Mouse (Mus musculus): ENCODE data around the gene Rassf6. TPM values are rescaled to one million over a fixed set of nuclear protein-coding genes. Genes with fewer than 3 reads are reported as not detected.

Rassf6 gene
- total and polyA plus RNA-seq, 2 experiments: 3.9 to 30.1 TPM

- Histone ChIP-seq H3K4me1 (ENCODE audit: control insufficient read depth, insufficient read depth, low read length) (no peaks in the 10 kb centered on the region), H3K9ac (ENCODE audit: low read depth, low read length) (no peak overlapping the region), H3K4me3 (ENCODE audit: insufficient read depth, low read depth, low read length) (no peak overlapping the region), H3K36me3 (ENCODE audit: control insufficient read depth, insufficient read depth, low read length) (peaks cover 40% of the 10 kb centered on the region), H3K27ac (replicated peaks; ENCODE audit: insufficient read depth, low read depth, low read length) (no peak overlapping the region), H3K27me3 (ENCODE audit: control insufficient read depth, insufficient read depth, low read length) (no peaks in the 10 kb centered on the region), H3K79me2 (ENCODE audit: control insufficient read depth, insufficient read depth, low read length) (no peaks in the 10 kb centered on the region)
- DNase-seq (ENCODE audit: extremely low read depth, low read depth, low spot score): no peak
- TF ChIP-seq CTCF (IDR thresholded peaks at IDR 0.05; ENCODE audit: low read depth, low read length) (no peak), POLR2A (IDR thresholded peaks at IDR 0.05; ENCODE audit: extremely low read depth, insufficient read depth, low read length) (no peak)
- 75% methylated on average over 6 of the region's 6 CpGs for WGBS
Observed at GRCm38 (mm10) chr5:90591936-90592335, 48.5 kb downstream of the Rassf6 start.

- WGBS: 90% methylated on average over 10 of the region's 10 CpGs
- H3K27me3 ChIP-seq (ENCODE audit: control insufficient read depth, insufficient read depth, low read length): no peaks in the 10 kb centered on the region
Observed at GRCm38 (mm10) chr5:90590676-90591075, 49.8 kb downstream of the Rassf6 start.

GRCm38 (mm10) chr5:90588708-90589595 lies 51.5 kb downstream of the Rassf6 start:
- no peaks in the 10 kb centered on the region for H3K27me3 ChIP-seq (ENCODE audit: control insufficient read depth, insufficient read depth, low read length)
- no peak overlapping the region for H3K4me3 ChIP-seq (ENCODE audit: insufficient read depth, low read depth, low read length)
- WGBS: 48% methylated on average over 25 of the region's 25 CpGs
- TF ChIP-seq POLR2A (IDR thresholded peaks at IDR 0.05; ENCODE audit: extremely low read depth, insufficient read depth, low read length) (no peak), CTCF (IDR thresholded peaks at IDR 0.05; ENCODE audit: low read depth, low read length) (peak; percentile 84)
- DNase-seq (ENCODE audit: extremely low read depth, low read depth, low spot score): peak; percentile 39
- peaks cover 38% of the 10 kb centered on the region for H3K36me3 ChIP-seq (ENCODE audit: control insufficient read depth, insufficient read depth, low read length)
- H3K9ac ChIP-seq (ENCODE audit: low read depth, low read length): no peak overlapping the region
- H3K27ac ChIP-seq (replicated peaks; ENCODE audit: insufficient read depth, low read depth, low read length): no peak overlapping the region
- no peaks in the 10 kb centered on the region for H3K79me2 ChIP-seq (ENCODE audit: control insufficient read depth, insufficient read depth, low read length)
- no peaks in the 10 kb centered on the region for H3K4me1 ChIP-seq (ENCODE audit: control insufficient read depth, insufficient read depth, low read length)

More at GRCm38 (mm10) chr5:90590676-90591075, 49.8 kb downstream of the Rassf6 start:
- H3K36me3 ChIP-seq (ENCODE audit: control insufficient read depth, insufficient read depth, low read length): peaks cover 39% of the 10 kb centered on the region
- no peak overlapping the region for H3K27ac ChIP-seq (replicated peaks; ENCODE audit: insufficient read depth, low read depth, low read length)
- no peak overlapping the region for H3K4me3 ChIP-seq (ENCODE audit: insufficient read depth, low read depth, low read length)
- DNase-seq (ENCODE audit: extremely low read depth, low read depth, low spot score): no peak
- H3K4me1 ChIP-seq (ENCODE audit: control insufficient read depth, insufficient read depth, low read length): no peaks in the 10 kb centered on the region
- TF ChIP-seq POLR2A (IDR thresholded peaks at IDR 0.05; ENCODE audit: extremely low read depth, insufficient read depth, low read length) (no peak), CTCF (IDR thresholded peaks at IDR 0.05; ENCODE audit: low read depth, low read length) (no peak)
- H3K9ac ChIP-seq (ENCODE audit: low read depth, low read length): no peak overlapping the region
- H3K79me2 ChIP-seq (ENCODE audit: control insufficient read depth, insufficient read depth, low read length): no peaks in the 10 kb centered on the region

GRCm38 (mm10) chr5:90588104-90588503 lies 52.4 kb downstream of the Rassf6 start:
- H3K4me1 ChIP-seq (ENCODE audit: control insufficient read depth, insufficient read depth, low read length): no peaks in the 10 kb centered on the region
- no peaks in the 10 kb centered on the region for H3K79me2 ChIP-seq (ENCODE audit: control insufficient read depth, insufficient read depth, low read length)
- no peaks in the 10 kb centered on the region for H3K27me3 ChIP-seq (ENCODE audit: control insufficient read depth, insufficient read depth, low read length)
- no peak for DNase-seq (ENCODE audit: extremely low read depth, low read depth, low spot score)
- no peak overlapping the region for H3K27ac ChIP-seq (replicated peaks; ENCODE audit: insufficient read depth, low read depth, low read length)
- no peak overlapping the region for H3K4me3 ChIP-seq (ENCODE audit: insufficient read depth, low read depth, low read length)
- peaks cover 35% of the 10 kb centered on the region for H3K36me3 ChIP-seq (ENCODE audit: control insufficient read depth, insufficient read depth, low read length)
- WGBS: 90% methylated on average over 5 of the region's 5 CpGs
- no peak for TF ChIP-seq POLR2A (IDR thresholded peaks at IDR 0.05; ENCODE audit: extremely low read depth, insufficient read depth, low read length)
- TF ChIP-seq CTCF (IDR thresholded peaks at IDR 0.05; ENCODE audit: low read depth, low read length): no peak
- no peak overlapping the region for H3K9ac ChIP-seq (ENCODE audit: low read depth, low read length)

- no peak for DNase-seq (ENCODE audit: extremely low read depth, low read depth, low spot score)
- H3K79me2 ChIP-seq (ENCODE audit: control insufficient read depth, insufficient read depth, low read length): no peaks in the 10 kb centered on the region
- WGBS: 75% methylated on average over 5 of the region's 5 CpGs
Observed at GRCm38 (mm10) chr5:90586511-90586910, 53.9 kb downstream of the Rassf6 start.

GRCm38 (mm10) chr5:90584799-90585198 lies 55.7 kb downstream of the Rassf6 start:
- no peak for DNase-seq (ENCODE audit: extremely low read depth, low read depth, low spot score)
- Histone ChIP-seq H3K27me3 (ENCODE audit: control insufficient read depth, insufficient read depth, low read length) (no peaks in the 10 kb centered on the region), H3K9ac (ENCODE audit: low read depth, low read length) (no peak overlapping the region), H3K36me3 (ENCODE audit: control insufficient read depth, insufficient read depth, low read length) (peaks cover 34% of the 10 kb centered on the region), H3K4me1 (ENCODE audit: control insufficient read depth, insufficient read depth, low read length) (peaks cover 7% of the 10 kb centered on the region; the same call in 1 of the 2 replicates), H3K4me3 (ENCODE audit: insufficient read depth, low read depth, low read length) (no peak overlapping the region), H3K27ac (replicated peaks; ENCODE audit: insufficient read depth, low read depth, low read length) (no peak overlapping the region), H3K79me2 (ENCODE audit: control insufficient read depth, insufficient read depth, low read length) (no peaks in the 10 kb centered on the region)
- WGBS: 82% methylated on average over 7 of the region's 7 CpGs
- TF ChIP-seq CTCF (IDR thresholded peaks at IDR 0.05; ENCODE audit: low read depth, low read length) (no peak), POLR2A (IDR thresholded peaks at IDR 0.05; ENCODE audit: extremely low read depth, insufficient read depth, low read length) (no peak)

More at GRCm38 (mm10) chr5:90586511-90586910, 53.9 kb downstream of the Rassf6 start:
- H3K9ac ChIP-seq (ENCODE audit: low read depth, low read length): no peak overlapping the region
- peaks cover 33% of the 10 kb centered on the region for H3K36me3 ChIP-seq (ENCODE audit: control insufficient read depth, insufficient read depth, low read length)
- H3K27ac ChIP-seq (replicated peaks; ENCODE audit: insufficient read depth, low read depth, low read length): no peak overlapping the region
- no peak for TF ChIP-seq POLR2A (IDR thresholded peaks at IDR 0.05; ENCODE audit: extremely low read depth, insufficient read depth, low read length)
- TF ChIP-seq CTCF (IDR thresholded peaks at IDR 0.05; ENCODE audit: low read depth, low read length): no peak
- no peaks in the 10 kb centered on the region for H3K27me3 ChIP-seq (ENCODE audit: control insufficient read depth, insufficient read depth, low read length)
- no peak overlapping the region for H3K4me3 ChIP-seq (ENCODE audit: insufficient read depth, low read depth, low read length)
- no peaks in the 10 kb centered on the region for H3K4me1 ChIP-seq (ENCODE audit: control insufficient read depth, insufficient read depth, low read length)
